Mouse (Mus musculus): ENCODE measurements around the gene 4922502D21Rik. TPM values are rescaled to one million over a fixed set of nuclear protein-coding genes. Genes with fewer than 3 reads are reported as not detected.
A peak's percentile ranks its signal among the peaks of the same experiment; 100 is the strongest.

4922502D21Rik gene
- not detected in 2 replicates for polyA plus RNA-seq (2012; rRNA removed)

DNA sequence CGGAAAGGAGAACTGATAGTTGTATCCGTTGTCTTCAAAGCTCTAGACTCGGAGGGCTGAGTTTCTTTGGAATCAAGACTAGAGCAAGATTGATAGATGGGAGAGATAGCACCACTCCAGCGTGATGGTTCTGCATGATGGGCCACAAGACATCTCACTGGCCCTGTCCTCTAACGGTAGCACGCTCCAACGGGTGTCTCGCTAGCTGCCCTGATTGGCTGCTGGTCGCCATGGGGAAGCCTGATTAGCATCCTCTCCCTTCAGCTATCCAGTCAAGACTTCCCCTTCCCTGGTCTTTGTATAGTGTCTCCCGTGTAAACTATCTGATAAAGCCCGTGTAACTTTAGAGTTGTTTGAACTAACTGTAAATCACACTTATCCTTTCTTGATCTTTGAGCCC, at the start of gene 4922502D21Rik:
Gene 4922502D21Rik (minus strand): TSS at position 187 of the 400 bp plus-strand sequence.
- Histone ChIP-seq H3K36me3 (ENCODE audit: control insufficient read depth, insufficient read depth, low read length) (no peaks in the 10 kb centered on the region), H3K4me3 (ENCODE audit: low read depth, low read length) (no peak within 1 kb of the TSS), H3K27ac (ENCODE audit: insufficient read depth, low read depth, low read length) (no peak within 1 kb of the TSS), H3K27me3 (ENCODE audit: control insufficient read depth, insufficient read depth, low read length) (no peaks in the 10 kb centered on the region), H3K4me1 (ENCODE audit: control insufficient read depth, insufficient read depth, insufficient read length, low read length) (no peaks in the 10 kb centered on the region)
- TF ChIP-seq CTCF (IDR thresholded peaks at IDR 0.05; ENCODE audit: extremely low read depth, insufficient read length, insufficient replicate concordance, low read depth, low read length), result no peak
- no peak for TF ChIP-seq POLR2A (IDR thresholded peaks at IDR 0.05; ENCODE audit: low read depth, low read length)
- 49% methylated on average over 11 of the region's 11 CpGs for WGBS

DNA sequence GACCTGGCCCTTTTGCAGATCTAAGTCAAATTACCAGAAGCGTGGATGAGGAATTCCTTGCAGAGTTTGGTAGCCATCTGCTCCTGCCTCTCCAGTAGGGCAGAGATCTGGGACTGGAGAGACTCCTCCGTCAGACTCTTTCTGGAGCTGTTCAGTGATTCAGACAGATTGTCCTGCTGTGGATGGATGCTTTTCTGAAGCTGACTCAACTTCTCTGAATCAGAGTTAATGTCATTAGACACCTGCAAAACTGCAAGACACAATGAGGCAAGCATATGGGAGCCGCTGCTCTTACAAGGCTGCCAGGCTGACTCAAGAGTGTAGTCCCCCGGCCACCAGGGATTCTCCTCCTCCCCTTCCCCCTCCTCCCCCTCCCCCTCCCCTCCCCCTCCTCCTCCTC, 48.9 kb upstream of the 4922502D21Rik start:
- H3K36me3 ChIP-seq (ENCODE audit: control insufficient read depth, insufficient read depth, low read length), result no peaks in the 10 kb centered on the region
- H3K27ac ChIP-seq (ENCODE audit: insufficient read depth, low read depth, low read length), result no peak overlapping the region
- TF ChIP-seq CTCF (IDR thresholded peaks at IDR 0.05; ENCODE audit: extremely low read depth, insufficient read length, insufficient replicate concordance, low read depth, low read length), result no peak
- no peak for TF ChIP-seq POLR2A (IDR thresholded peaks at IDR 0.05; ENCODE audit: low read depth, low read length)
- H3K27me3 ChIP-seq (ENCODE audit: control insufficient read depth, insufficient read depth, low read length), result no peaks in the 10 kb centered on the region
- 0 out of 2 replicates have a peak, but pooled peaks cover 2% of the 10 kb centered on the region for H3K4me1 ChIP-seq (ENCODE audit: control insufficient read depth, insufficient read depth, insufficient read length, low read length)
- H3K4me3 ChIP-seq (ENCODE audit: low read depth, low read length), result no peak overlapping the region
- WGBS, result 83% methylated on average over 4 of the region's 4 CpGs

DNA sequence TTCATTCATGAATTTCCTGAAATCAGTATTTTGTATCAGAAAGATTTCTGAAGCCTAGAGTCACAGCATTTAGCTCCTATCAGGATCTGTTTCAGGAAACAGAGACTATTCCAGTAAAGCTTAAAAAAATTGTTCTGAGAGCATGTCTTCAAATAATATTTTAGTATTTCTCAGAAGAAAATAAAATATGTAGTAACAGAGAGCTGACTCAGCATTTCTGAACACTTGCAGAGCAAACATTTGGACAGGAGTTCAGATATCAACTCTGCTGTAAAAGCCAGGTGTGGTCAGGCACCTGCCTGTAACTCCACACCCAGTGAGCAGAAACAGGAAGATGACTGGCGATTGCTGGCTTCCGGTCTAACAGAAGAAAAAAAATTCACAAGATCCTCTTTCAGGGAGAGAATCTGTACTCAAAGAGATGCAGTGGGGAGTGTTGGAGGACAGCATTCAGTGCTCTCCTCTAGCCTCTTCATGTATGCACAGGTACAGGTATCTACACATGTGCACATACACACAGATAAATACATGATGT, 43.4 kb upstream of the 4922502D21Rik start:
- WGBS, result 13% methylated on average over 2 of the region's 2 CpGs
- no peaks in the 10 kb centered on the region for H3K4me1 ChIP-seq (ENCODE audit: control insufficient read depth, insufficient read depth, insufficient read length, low read length)
- no peak overlapping the region for H3K4me3 ChIP-seq (ENCODE audit: low read depth, low read length)
- TF ChIP-seq POLR2A (IDR thresholded peaks at IDR 0.05; ENCODE audit: low read depth, low read length), result no peak
- TF ChIP-seq CTCF (IDR thresholded peaks at IDR 0.05; ENCODE audit: extremely low read depth, insufficient read length, insufficient replicate concordance, low read depth, low read length), result no peak
- H3K27me3 ChIP-seq (ENCODE audit: control insufficient read depth, insufficient read depth, low read length), result no peaks in the 10 kb centered on the region
- H3K36me3 ChIP-seq (ENCODE audit: control insufficient read depth, insufficient read depth, low read length), result no peaks in the 10 kb centered on the region
- H3K27ac ChIP-seq (ENCODE audit: insufficient read depth, low read depth, low read length), result no peak overlapping the region

DNA sequence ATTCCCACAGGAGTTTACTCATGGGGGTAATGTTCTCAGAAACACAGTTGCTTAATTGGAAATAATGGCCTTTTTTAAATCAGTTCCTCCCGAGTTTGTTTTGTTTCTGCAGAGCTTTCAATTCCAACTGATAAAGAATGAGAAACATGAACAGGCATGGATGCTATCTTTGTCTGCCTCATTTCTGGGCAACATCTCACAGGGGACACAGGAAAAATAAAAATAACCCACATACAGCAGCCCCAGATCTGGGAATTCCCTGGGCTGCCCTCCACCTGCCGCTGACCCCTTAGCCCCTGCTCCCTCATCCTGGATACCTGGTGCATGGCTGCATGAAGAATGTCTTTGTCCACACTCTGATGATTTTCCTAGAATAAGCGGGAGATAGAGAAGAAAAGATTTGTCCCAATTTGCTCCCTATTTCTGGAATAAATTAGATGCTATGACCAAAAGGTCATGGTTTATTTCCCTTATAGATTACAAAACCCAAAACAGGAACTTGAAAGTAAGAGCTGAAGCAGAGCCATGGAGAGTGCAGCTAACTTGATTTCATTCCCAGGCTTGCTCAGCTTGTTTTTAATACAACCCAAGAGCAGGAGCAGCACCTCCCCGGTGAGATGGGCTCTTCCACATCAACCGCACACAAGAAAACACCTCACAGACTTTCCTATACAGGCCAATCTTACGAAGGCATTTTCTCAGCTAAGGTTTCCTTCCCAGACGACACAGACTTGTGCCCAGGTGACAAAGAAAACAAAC, 38.0 kb upstream of the 4922502D21Rik start:
- WGBS, result 66% methylated on average over 7 of the region's 7 CpGs
- no peak overlapping the region for H3K27ac ChIP-seq (ENCODE audit: insufficient read depth, low read depth, low read length)

DNA sequence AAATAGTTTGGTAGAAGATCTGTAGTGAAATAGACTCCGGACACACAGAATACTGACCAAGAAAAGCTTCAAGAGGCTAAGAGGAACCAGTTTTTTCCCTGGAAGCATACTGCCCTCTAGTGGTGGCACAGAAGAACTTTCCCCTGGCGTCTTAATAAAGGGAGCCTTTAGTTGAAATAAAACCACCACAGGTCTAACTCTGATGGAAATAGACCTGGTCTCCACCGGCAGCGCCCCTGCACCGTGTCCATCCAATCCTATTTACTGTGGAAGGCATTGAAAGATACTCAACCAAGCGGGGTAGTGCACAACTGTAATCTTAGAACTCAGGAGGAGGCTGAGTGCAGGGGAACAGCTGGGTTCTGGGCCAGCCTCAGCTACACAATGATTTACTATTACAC, 34.4 kb upstream of the 4922502D21Rik start:
- TF ChIP-seq CTCF (IDR thresholded peaks at IDR 0.05; ENCODE audit: extremely low read depth, insufficient read length, insufficient replicate concordance, low read depth, low read length), result peak; percentile 50; the same call in 1 of the 2 replicates
- TF ChIP-seq POLR2A (IDR thresholded peaks at IDR 0.05; ENCODE audit: low read depth, low read length), result no peak
- H3K36me3 ChIP-seq (ENCODE audit: control insufficient read depth, insufficient read depth, low read length), result no peaks in the 10 kb centered on the region
- no peaks in the 10 kb centered on the region for H3K4me1 ChIP-seq (ENCODE audit: control insufficient read depth, insufficient read depth, insufficient read length, low read length)
- H3K4me3 ChIP-seq (ENCODE audit: low read depth, low read length), result no peak overlapping the region
- no peak overlapping the region for H3K27ac ChIP-seq (ENCODE audit: insufficient read depth, low read depth, low read length)
- H3K27me3 ChIP-seq (ENCODE audit: control insufficient read depth, insufficient read depth, low read length), result no peaks in the 10 kb centered on the region
- WGBS, result 5% methylated on average over 6 of the region's 6 CpGs

More for the DNA sequence above, 38.0 kb upstream of the 4922502D21Rik start:
- no peaks in the 10 kb centered on the region for H3K36me3 ChIP-seq (ENCODE audit: control insufficient read depth, insufficient read depth, low read length)
- H3K27me3 ChIP-seq (ENCODE audit: control insufficient read depth, insufficient read depth, low read length), result no peaks in the 10 kb centered on the region
- TF ChIP-seq POLR2A (IDR thresholded peaks at IDR 0.05; ENCODE audit: low read depth, low read length) (no peak), CTCF (IDR thresholded peaks at IDR 0.05; ENCODE audit: extremely low read depth, insufficient read length, insufficient replicate concordance, low read depth, low read length) (no peak)
- no peaks in the 10 kb centered on the region for H3K4me1 ChIP-seq (ENCODE audit: control insufficient read depth, insufficient read depth, insufficient read length, low read length)
- H3K4me3 ChIP-seq (ENCODE audit: low read depth, low read length), result no peak overlapping the region

DNA sequence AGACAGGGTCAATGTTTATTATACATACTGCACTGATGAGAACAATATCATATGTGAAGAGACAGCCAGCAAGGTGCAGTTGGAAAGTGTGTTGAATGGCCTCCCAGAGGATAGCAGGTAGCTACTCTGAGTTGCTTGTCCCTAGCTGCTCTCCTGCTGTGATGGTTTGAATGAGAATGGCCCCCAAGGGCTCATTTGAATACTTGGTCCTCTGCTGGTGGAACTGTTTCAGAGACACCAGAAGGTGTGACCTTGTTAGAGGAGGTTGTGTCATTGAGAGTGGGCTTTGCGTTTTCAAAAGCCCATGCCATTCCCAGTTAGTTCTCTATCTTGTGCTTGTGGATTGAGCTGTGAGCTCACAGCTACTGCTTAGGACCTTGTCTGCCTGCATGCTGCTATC, 32.3 kb upstream of the 4922502D21Rik start:
- Histone ChIP-seq H3K36me3 (ENCODE audit: control insufficient read depth, insufficient read depth, low read length) (no peaks in the 10 kb centered on the region), H3K4me1 (ENCODE audit: control insufficient read depth, insufficient read depth, insufficient read length, low read length) (no peaks in the 10 kb centered on the region), H3K27me3 (ENCODE audit: control insufficient read depth, insufficient read depth, low read length) (no peaks in the 10 kb centered on the region), H3K27ac (ENCODE audit: insufficient read depth, low read depth, low read length) (no peak overlapping the region), H3K4me3 (ENCODE audit: low read depth, low read length) (no peak overlapping the region)
- TF ChIP-seq CTCF (IDR thresholded peaks at IDR 0.05; ENCODE audit: extremely low read depth, insufficient read length, insufficient replicate concordance, low read depth, low read length) (no peak), POLR2A (IDR thresholded peaks at IDR 0.05; ENCODE audit: low read depth, low read length) (no peak)
- WGBS, result 47% methylated on average over 1 of the region's 1 CpGs

DNA sequence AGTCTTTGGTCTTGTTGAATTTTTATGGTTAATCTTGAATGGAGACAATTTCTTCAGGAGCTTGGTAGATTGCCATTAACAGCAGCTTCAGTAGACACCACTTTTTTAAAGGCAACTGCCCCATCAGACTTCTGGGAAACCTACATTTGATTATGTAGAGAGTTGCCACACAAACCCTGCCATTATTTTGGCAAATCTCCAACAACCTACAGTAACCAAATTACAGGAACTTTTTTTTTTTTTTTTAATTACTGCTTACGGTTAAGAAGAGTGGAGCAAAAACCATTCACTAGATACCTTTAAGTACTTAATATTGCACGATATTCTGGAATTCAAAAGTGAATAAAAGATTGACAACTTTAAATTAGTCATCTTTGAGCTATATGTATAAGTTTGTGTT, 27.9 kb upstream of the 4922502D21Rik start:
- no peaks in the 10 kb centered on the region for H3K4me1 ChIP-seq (ENCODE audit: control insufficient read depth, insufficient read depth, insufficient read length, low read length)
- no peaks in the 10 kb centered on the region for H3K36me3 ChIP-seq (ENCODE audit: control insufficient read depth, insufficient read depth, low read length)
- no peak overlapping the region for H3K4me3 ChIP-seq (ENCODE audit: low read depth, low read length)
- no peak overlapping the region for H3K27ac ChIP-seq (ENCODE audit: insufficient read depth, low read depth, low read length)
- TF ChIP-seq CTCF (IDR thresholded peaks at IDR 0.05; ENCODE audit: extremely low read depth, insufficient read length, insufficient replicate concordance, low read depth, low read length) (no peak), POLR2A (IDR thresholded peaks at IDR 0.05; ENCODE audit: low read depth, low read length) (no peak)
- no peaks in the 10 kb centered on the region for H3K27me3 ChIP-seq (ENCODE audit: control insufficient read depth, insufficient read depth, low read length)
- WGBS, result 71% methylated on average over 2 of the region's 2 CpGs
